Mouse (Mus musculus) hindbrain, postnatal 0 days (tissue): ENCODE measurements around the gene Retreg1. TPM values are rescaled to one million over a fixed set of nuclear protein-coding genes. Genes with fewer than 3 reads are reported as not detected.

Source experiments
- ATAC-seq: fragments of 200-750 bp; cut with Nextera tagmentation; 2 replicates; pipeline ENCODE4 v1.8.0; 2017; ENCODE audit warnings: mild to moderate bottlenecking, moderate TSS enrichment, moderate library complexity
- DNase-seq: peaks from one replicate; pipeline ENCODE4 v3.0.0-alpha.2; 2015; ENCODE audit warnings: low spot score
- H3K27ac ChIP-seq: fragments of 300-500 bp; sonication (generic); 2 replicates; pipeline ENCODE4 v1.5.1; 2014; ENCODE audit warnings: mild to moderate bottlenecking
- H3K27me3 ChIP-seq: fragments of 300-500 bp; sonication (generic); 2 replicates; pipeline ENCODE4 v1.6.1; 2014; ENCODE audit warnings: low read length, mixed read lengths; ENCODE audit not compliant: insufficient read depth
- H3K36me3 ChIP-seq: fragments of 300-500 bp; sonication (generic); 2 replicates; pipeline ENCODE4 v1.6.1; 2014; ENCODE audit warnings: low read length, mixed read lengths; ENCODE audit not compliant: insufficient read depth
- H3K4me1 ChIP-seq: fragments of 300-500 bp; sonication (generic); 2 replicates; pipeline ENCODE4 v1.6.1; 2014; ENCODE audit warnings: antibody characterized with exemption, low read length, mixed read lengths; ENCODE audit not compliant: insufficient read depth
- H3K4me2 ChIP-seq: fragments of 300-500 bp; sonication (generic); 2 replicates; pipeline ENCODE4 v1.6.1; 2014; ENCODE audit warnings: low read depth, mild to moderate bottlenecking, low read length, moderate library complexity, mixed read lengths
- H3K4me3 ChIP-seq: fragments of 300-500 bp; sonication (generic); 2 replicates; pipeline ENCODE4 v1.5.1; 2014; ENCODE audit warnings: low read length
- H3K9ac ChIP-seq: fragments of 300-500 bp; sonication (generic); replicated peaks from 2 replicates; pipeline ENCODE4 v1.6.1; 2014; ENCODE audit warnings: mild to moderate bottlenecking, low read length, moderate library complexity, mixed read lengths
- H3K9me3 ChIP-seq: fragments of 300-500 bp; sonication (generic); 2 replicates; pipeline ENCODE4 v1.6.1; 2016; ENCODE audit warnings: low read length, mixed read lengths
- CTCF ChIP-seq: IDR thresholded peaks from 2 replicates; pipeline ENCODE4 v1.5.1; 2016; ENCODE audit warnings: antibody characterized with exemption, control low read depth, low read depth
- WGBS: fragments of 180-500 bp; shearing (Covaris S2); extraction: QIAGEN DNeasy Blood & Tissue Kit; methylation state at CpG from one replicate; pipeline ENCODE4 v1.1.7; 2014; 5-methylcytosine and 5-hydroxymethylcytosine counted together
- polyA plus RNA-seq: library from polyadenylated mRNA; unstranded; fragments of >200 nt; fragmentation: Nextera tagmentation; extraction: Ambion mirVana; gene quantifications from 2 replicates; pipeline ENCODE4 v1.2.1, GENCODE M21; 2015
- total RNA-seq: library from RNA; depleted of rRNA; stranded (reverse); fragments of >200 nt; gene quantifications from 2 replicates; pipeline ENCODE4 v1.2.3, GENCODE M21; 2014

The Retreg1 gene
- total and polyA plus RNA-seq, 2 experiments from 2014 or later, result 21.0 to 31.7 TPM

- Histone ChIP-seq H3K9me3 (no peaks in the 10 kb centered on the region), H3K4me2 (no peak overlapping the region), H3K27me3 (no peaks in the 10 kb centered on the region), H3K27ac (no peak overlapping the region), H3K9ac (no peak overlapping the region), H3K4me1 (no peaks in the 10 kb centered on the region), H3K36me3 (no peaks in the 10 kb centered on the region), H3K4me3 (no peak overlapping the region)
- TF ChIP-seq CTCF, result no peak
- ATAC-seq (no peak), DNase-seq (no peak)
- 79% methylated on average over 8 of the region's 8 CpGs for WGBS
Measured at GRCm38 (mm10) chr15:25826531-25826961, 16.4 kb upstream of the Retreg1 start.

GRCm38 (mm10) chr15:25828464-25828863 lies 14.5 kb upstream of the Retreg1 start:
- H3K4me2 ChIP-seq, result no peak overlapping the region
- DNase-seq, result no peak
- 75% methylated on average over 10 of the region's 10 CpGs for WGBS
- ATAC-seq, result no peak
- H3K27ac ChIP-seq, result no peak overlapping the region
- no peaks in the 10 kb centered on the region for H3K27me3 ChIP-seq
- H3K9me3 ChIP-seq, result no peaks in the 10 kb centered on the region
- H3K4me1 ChIP-seq, result no peaks in the 10 kb centered on the region
- H3K36me3 ChIP-seq, result no peaks in the 10 kb centered on the region
- TF ChIP-seq CTCF, result no peak
- no peak overlapping the region for H3K4me3 ChIP-seq
- no peak overlapping the region for H3K9ac ChIP-seq

GRCm38 (mm10) chr15:25830426-25830825 lies 12.6 kb upstream of the Retreg1 start:
- Histone ChIP-seq H3K27me3 (no peaks in the 10 kb centered on the region), H3K4me2 (no peak overlapping the region), H3K9ac (no peak overlapping the region), H3K27ac (no peak overlapping the region), H3K9me3 (no peaks in the 10 kb centered on the region), H3K4me1 (no peaks in the 10 kb centered on the region), H3K4me3 (no peak overlapping the region), H3K36me3 (no peaks in the 10 kb centered on the region)
- TF ChIP-seq CTCF, result no peak
- ATAC-seq (no peak), DNase-seq (no peak)
- WGBS, result 78% methylated on average over 2 of the region's 2 CpGs

GRCm38 (mm10) chr15:25834282-25834681 lies 8.7 kb upstream of the Retreg1 start:
- Histone ChIP-seq H3K4me3 (no peak overlapping the region), H3K27me3 (no peaks in the 10 kb centered on the region), H3K9me3 (no peaks in the 10 kb centered on the region), H3K4me2 (no peak overlapping the region), H3K27ac (no peak overlapping the region), H3K4me1 (no peaks in the 10 kb centered on the region), H3K9ac (no peak overlapping the region), H3K36me3 (no peaks in the 10 kb centered on the region)
- 82% methylated on average over 2 of the region's 2 CpGs for WGBS
- DNase-seq, result no peak
- ATAC-seq, result no peak
- TF ChIP-seq CTCF, result no peak

GRCm38 (mm10) chr15:25834920-25835674 lies 7.9 kb upstream of the Retreg1 start:
- no peak for ATAC-seq
- no peak overlapping the region for H3K27ac ChIP-seq
- no peak overlapping the region for H3K4me2 ChIP-seq
- no peak overlapping the region for H3K9ac ChIP-seq
- H3K9me3 ChIP-seq, result no peaks in the 10 kb centered on the region
- H3K36me3 ChIP-seq, result no peaks in the 10 kb centered on the region
- whole genome bisulfite sequencing, result 86% methylated on average over 17 of the region's 17 CpGs
- no peak overlapping the region for H3K4me3 ChIP-seq
- no peak for TF ChIP-seq CTCF
- no peaks in the 10 kb centered on the region for H3K4me1 ChIP-seq
- DNase-seq, result no peak
- H3K27me3 ChIP-seq, result no peaks in the 10 kb centered on the region

- peak overlapping the region; percentile 67 for H3K27ac ChIP-seq
- ATAC-seq (peak; percentile 19), DNase-seq (no peak)
- H3K36me3 ChIP-seq, result no peaks in the 10 kb centered on the region
- peak overlapping the region; percentile 88 for H3K4me2 ChIP-seq
- no peaks in the 10 kb centered on the region for H3K9me3 ChIP-seq
- H3K9ac ChIP-seq, result peak overlapping the region; percentile 63
- 12% methylated on average over 16 of the region's 16 CpGs for WGBS
- no peaks in the 10 kb centered on the region for H3K27me3 ChIP-seq
- 0 out of 2 replicates have a peak, but pooled peaks cover 3% of the 10 kb centered on the region for H3K4me1 ChIP-seq
- peak overlapping the region; percentile 70 for H3K4me3 ChIP-seq
- no peak for TF ChIP-seq CTCF
Measured at GRCm38 (mm10) chr15:25842462-25843085, 406 bp upstream of the Retreg1 start.

GRCm38 (mm10) chr15:25844013-25844570 lies 1.1 kb downstream of the Retreg1 start:
- 0 out of 2 replicates have a peak, but pooled peaks cover 3% of the 10 kb centered on the region for H3K4me1 ChIP-seq
- peak; percentile 15 for DNase-seq
- H3K27ac ChIP-seq, result no peak overlapping the region
- peak overlapping the region; percentile 63 for H3K9ac ChIP-seq
- TF ChIP-seq CTCF, result no peak
- no peaks in the 10 kb centered on the region for H3K9me3 ChIP-seq
- ATAC-seq, result peak; percentile 25
- H3K36me3 ChIP-seq, result no peaks in the 10 kb centered on the region
- peak overlapping the region; percentile 88 for H3K4me2 ChIP-seq
- H3K4me3 ChIP-seq, result peak overlapping the region; percentile 70
- WGBS, result 12% methylated on average over 11 of the region's 11 CpGs
- H3K27me3 ChIP-seq, result no peaks in the 10 kb centered on the region
